8 mouse cellular contexts compared by ENCODE assay signal in the genomic region with DNA sequence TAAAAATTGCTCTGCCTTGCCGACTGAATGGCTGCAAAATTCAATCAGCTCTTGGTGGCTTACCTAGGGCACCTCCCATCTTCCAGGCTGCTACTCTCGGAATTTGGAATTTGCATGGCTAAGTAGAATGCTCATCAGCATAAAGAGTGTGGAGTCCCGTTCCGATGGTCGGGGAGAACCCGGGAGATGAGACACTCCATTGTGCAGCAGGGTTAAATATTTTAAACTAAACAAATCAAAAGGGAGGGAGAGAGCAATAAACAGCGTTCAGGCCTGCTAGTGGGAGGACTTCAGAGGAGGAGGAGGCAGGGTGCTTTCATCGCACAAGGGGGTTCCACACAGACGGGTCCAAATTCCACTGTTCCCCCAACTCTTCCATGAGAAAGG.
DNase-seq lines count a peak whose midpoint lies in the region; ATAC-seq and TF ChIP-seq lines count a peak whose summit lies in the region.

No protein-coding gene starts in this region.

- H3K4me1 ChIP-seq in megakaryocyte, embryonic 14.5 days, result peaks cover 57% of the 10 kb centered on the region

- H3K79me2 ChIP-seq in myocyte (ENCODE audit: control insufficient read depth, insufficient read depth), result no peaks in the 10 kb centered on the region

- no peak for ATAC-seq in megakaryocyte, adult 5-6 weeks (ENCODE audit: poor library complexity, severe bottlenecking)
- ATAC-seq in erythroid progenitor cell, adult 5-6 weeks (replicated peaks; ENCODE audit: low FRiP score, poor library complexity, severe bottlenecking), result 0 out of 2 replicates have a peak, but pooled peaks have one; percentile 21

- H3K36me3 ChIP-seq in megakaryocyte, embryonic 14.5 days (replicated peaks; ENCODE audit: low read length), result peaks cover 21% of the 10 kb centered on the region
- H3K36me3 ChIP-seq in myocyte (ENCODE audit: control insufficient read depth, insufficient read depth), result no peaks in the 10 kb centered on the region

- peak overlapping the region; percentile 94 for H3K4me3 ChIP-seq in megakaryocyte, embryonic 14.5 days (replicated peaks)
- H3K4me3 ChIP-seq in myocyte, result peak overlapping the region; percentile 56

- peak overlapping the region; percentile 93 for H3K4me2 ChIP-seq in myocyte (ENCODE audit: low read depth)

- no peaks in the 10 kb centered on the region for H3K9me3 ChIP-seq in megakaryocyte, embryonic 14.5 days

- no peak for TF ChIP-seq POLR2A in myocyte (IDR thresholded peaks at IDR 0.05; ENCODE audit: insufficient read length, low read depth)

- DNase-seq in kidney, postnatal 14 days, result peak; percentile 60
- DNase-seq in left cerebral cortex, postnatal 10 days (ENCODE audit: extremely low spot score in 1 of 2, low spot score in 2 of 2), result no peak
- DNase-seq in T-cell, adult 2 months (ENCODE audit: low spot score), result no peak
- DNase-seq in embryo, embryonic 10 days (ENCODE audit: low spot score), result no peak

- no peaks in the 10 kb centered on the region for H3K27me3 ChIP-seq in megakaryocyte, embryonic 14.5 days (replicated peaks)
- no peaks in the 10 kb centered on the region for H3K27me3 ChIP-seq in myocyte (ENCODE audit: control insufficient read depth, insufficient read depth, insufficient read length)

- intact Hi-C loops in left cerebral cortex, postnatal 10 days (cut with DNase I), result no loop called here

- no peak overlapping the region for H3ac ChIP-seq in myocyte (ENCODE audit: control insufficient read depth, insufficient read length)

TF ChIP-seq in myocyte, 11 proteins besides CTCF, POLR2A, EP300 and RAD21:
- TF ChIP-seq E2F4 (IDR thresholded peaks at IDR 0.05; ENCODE audit: insufficient read depth) (no peak), MYOD1 (IDR thresholded peaks at IDR 0.05; ENCODE audit: control insufficient read depth in 1 of 3, insufficient read length in 2 of 3, low read depth in 2 of 3) (no peak), CEBPB (IDR thresholded peaks at IDR 0.05; ENCODE audit: insufficient read depth, poor library complexity, severe bottlenecking) (no peak), MYOG (IDR thresholded peaks at IDR 0.05; ENCODE audit: control insufficient read depth in 1 of 3, insufficient read depth in 1 of 3, insufficient read length in 2 of 3, low read depth in 2 of 3) (no peak)
